Mouse (Mus musculus) CD8-positive naive resting alpha-beta T cell, adult 2 months (primary cell): ENCODE data around the gene Arhgef40.

Experiments
- DNase-seq, 2 experiments: peaks; one replicate each; pipeline ENCODE4 v3.0.0; 2022; ENCODE audit warnings: low read depth in 2 of 2, low spot score in 2 of 2

Arhgef40 gene

GRCm38 (mm10) chr14:51984247-51985231 is at the start of gene Arhgef40:
TSS of gene Arhgef40 (plus strand) at chr14:51984719.
- DNase-seq: peak in 1 of 2 experiments; percentile 29

GRCm38 (mm10) chr14:51939005-51939404 is 45.5 kb upstream of the Arhgef40 start:
- no peak for DNase-seq

- DNase-seq: no peak
These were observed 43.5 kb upstream of the Arhgef40 start for GRCm38 (mm10) chr14:51940944-51941560.

- no peak for DNase-seq
These were observed 42.9 kb upstream of the Arhgef40 start for GRCm38 (mm10) chr14:51941577-51941976.

- no peak for DNase-seq
These were observed 42.3 kb upstream of the Arhgef40 start for GRCm38 (mm10) chr14:51942236-51942635.

- no peak for DNase-seq
These were observed 41.2 kb upstream of the Arhgef40 start for GRCm38 (mm10) chr14:51943336-51943735.

GRCm38 (mm10) chr14:51960316-51960715 is 24.2 kb upstream of the Arhgef40 start:
- DNase-seq: no peak

GRCm38 (mm10) chr14:51967400-51967799 is 17.1 kb upstream of the Arhgef40 start:
- DNase-seq: no peak

- no peak for DNase-seq
These were observed 5.3 kb upstream of the Arhgef40 start for GRCm38 (mm10) chr14:51979252-51979651.

GRCm38 (mm10) chr14:51983251-51983650 is 1.3 kb upstream of the Arhgef40 start:
- no peak for DNase-seq

- no peak for DNase-seq
These were observed 668 bp upstream of the Arhgef40 start for GRCm38 (mm10) chr14:51983855-51984246.

- no peak for DNase-seq
These were observed 1.0 kb downstream of the Arhgef40 start for GRCm38 (mm10) chr14:51985301-51986152.

- DNase-seq: no peak
These were observed 1.6 kb downstream of the Arhgef40 start for GRCm38 (mm10) chr14:51986153-51986505.

- DNase-seq: no peak
These were observed 2.7 kb downstream of the Arhgef40 start for GRCm38 (mm10) chr14:51987177-51987576.

GRCm38 (mm10) chr14:51988731-51989130 is 4.2 kb downstream of the Arhgef40 start:
- no peak for DNase-seq

GRCm38 (mm10) chr14:51989461-51989970 is 5.0 kb downstream of the Arhgef40 start:
- DNase-seq: no peak

GRCm38 (mm10) chr14:51994453-51994852 is 9.9 kb downstream of the Arhgef40 start:
- no peak for DNase-seq

GRCm38 (mm10) chr14:51995219-51995871 is 10.8 kb downstream of the Arhgef40 start:
- DNase-seq: no peak

GRCm38 (mm10) chr14:51996231-51996841 is 11.8 kb downstream of the Arhgef40 start:
- DNase-seq: no peak

GRCm38 (mm10) chr14:51996866-51997265 is 12.3 kb downstream of the Arhgef40 start:
- no peak for DNase-seq
